Mouse (Mus musculus): ENCODE measurements around the gene Kcnn3. TPM values are rescaled to one million over a fixed set of nuclear protein-coding genes. Genes with fewer than 3 reads are reported as not detected.

The Kcnn3 gene
- polyA plus RNA-seq, 1 experiment from 2014 or later = 9.6 TPM

DNA sequence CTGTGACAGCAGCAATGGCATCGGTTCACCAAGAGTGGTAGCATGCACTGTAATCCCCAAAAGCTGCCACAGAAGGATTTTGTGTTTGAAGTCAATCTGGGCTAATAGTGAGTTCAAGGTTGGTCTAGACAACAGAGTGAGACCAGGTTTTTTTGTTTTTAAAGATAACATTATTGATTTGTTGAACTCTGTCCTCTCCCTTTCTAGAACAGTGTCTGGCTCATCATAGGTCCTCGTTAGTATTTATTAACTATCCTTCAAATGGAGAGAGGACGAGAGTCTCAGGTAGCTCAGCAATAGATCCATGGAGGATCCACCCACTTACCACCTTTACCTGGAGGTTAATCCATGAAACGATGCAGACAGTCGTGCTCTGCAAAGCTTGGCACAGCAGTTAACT is 137.1 kb downstream of the Kcnn3 start:
- Histone ChIP-seq H3K9ac (no peak overlapping the region), H3K27me3 (no peaks in the 10 kb centered on the region), H3K27ac (replicated peaks) (no peak overlapping the region), H3K36me3 (no peaks in the 10 kb centered on the region), H3K4me2 (no peak overlapping the region), H3K4me1 (replicated peaks) (peaks cover 59% of the 10 kb centered on the region), H3K4me3 (no peak overlapping the region), H3K9me3 (no peaks in the 10 kb centered on the region)
- no peak for ATAC-seq (ENCODE audit: low FRiP score, low read depth)
- 89% methylated on average over 5 of the region's 5 CpGs for WGBS

DNA sequence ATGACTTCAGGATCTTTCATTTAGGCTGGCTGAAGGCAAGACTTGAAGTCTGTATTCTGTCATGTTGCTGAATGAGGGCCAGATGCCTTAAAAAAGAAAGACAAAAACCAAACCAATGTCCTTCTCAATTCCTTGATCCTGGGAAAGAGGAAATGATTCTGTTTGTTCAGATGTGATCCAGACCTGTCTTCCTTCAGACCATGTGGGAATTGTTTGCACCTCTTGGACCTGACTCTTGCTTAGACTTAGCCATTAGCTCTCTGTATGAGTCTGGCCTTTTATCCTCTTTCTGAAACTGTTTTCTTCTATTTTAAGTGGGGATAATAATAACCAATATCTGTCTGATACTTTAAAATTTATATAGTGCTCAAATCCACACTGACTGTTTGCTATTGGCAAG is 138.5 kb downstream of the Kcnn3 start:
- no peaks in the 10 kb centered on the region for H3K36me3 ChIP-seq
- H3K27me3 ChIP-seq = no peaks in the 10 kb centered on the region
- H3K9me3 ChIP-seq = no peaks in the 10 kb centered on the region
- H3K9ac ChIP-seq = no peak overlapping the region
- no peak overlapping the region for H3K4me3 ChIP-seq
- peaks cover 47% of the 10 kb centered on the region for H3K4me1 ChIP-seq (replicated peaks)
- no peak overlapping the region for H3K4me2 ChIP-seq
- no peak for ATAC-seq (ENCODE audit: low FRiP score, low read depth)
- no peak overlapping the region for H3K27ac ChIP-seq (replicated peaks)

GRCm38 (mm10) chr3:89659938-89660620 is 140.1 kb downstream of the Kcnn3 start:
- 0 out of 2 replicates have a peak, but pooled peaks have one; percentile 61 for ATAC-seq (ENCODE audit: low FRiP score, low read depth)
- no peak overlapping the region for H3K4me3 ChIP-seq
- H3K9ac ChIP-seq = no peak overlapping the region
- H3K36me3 ChIP-seq = no peaks in the 10 kb centered on the region
- H3K4me1 ChIP-seq (replicated peaks) = peaks cover 42% of the 10 kb centered on the region
- no peaks in the 10 kb centered on the region for H3K9me3 ChIP-seq
- peak overlapping the region; percentile 72 for H3K27ac ChIP-seq (replicated peaks)
- H3K4me2 ChIP-seq = no peak overlapping the region
- 42% methylated on average over 11 of the region's 11 CpGs for WGBS
- H3K27me3 ChIP-seq = no peaks in the 10 kb centered on the region

- no peak overlapping the region for H3K9ac ChIP-seq
- H3K27ac ChIP-seq (replicated peaks) = no peak overlapping the region
- H3K9me3 ChIP-seq = no peaks in the 10 kb centered on the region
- H3K4me2 ChIP-seq = no peak overlapping the region
- H3K4me3 ChIP-seq = no peak overlapping the region
- no peaks in the 10 kb centered on the region for H3K27me3 ChIP-seq
- 38% methylated on average over 12 of the region's 12 CpGs for WGBS
- ATAC-seq (ENCODE audit: low FRiP score, low read depth) = no peak
- H3K36me3 ChIP-seq = no peaks in the 10 kb centered on the region
- H3K4me1 ChIP-seq (replicated peaks) = peaks cover 25% of the 10 kb centered on the region
Measured at GRCm38 (mm10) chr3:89664808-89665207, 144.8 kb downstream of the Kcnn3 start.

DNA sequence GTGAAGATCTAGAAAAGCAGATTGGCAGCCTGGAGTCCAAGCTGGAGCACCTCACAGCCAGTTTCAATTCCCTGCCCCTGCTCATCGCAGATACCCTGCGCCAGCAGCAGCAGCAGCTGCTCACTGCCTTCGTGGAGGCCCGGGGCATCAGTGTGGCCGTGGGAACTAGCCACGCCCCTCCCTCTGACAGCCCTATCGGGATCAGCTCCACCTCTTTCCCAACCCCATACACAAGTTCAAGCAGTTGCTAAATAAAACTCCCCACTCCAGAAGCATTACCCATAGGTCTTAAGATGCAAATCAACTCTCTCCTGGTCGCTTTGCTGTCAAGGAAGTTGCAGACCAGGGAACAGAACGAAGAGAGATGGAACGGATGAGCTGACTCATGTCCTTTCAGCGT is 147.2 kb downstream of the Kcnn3 start:
- peaks cover 10% of the 10 kb centered on the region; the same call in 1 of the 2 replicates for H3K4me1 ChIP-seq (replicated peaks)
- no peak overlapping the region for H3K4me3 ChIP-seq
- H3K36me3 ChIP-seq = no peaks in the 10 kb centered on the region
- no peak overlapping the region for H3K9ac ChIP-seq
- no peaks in the 10 kb centered on the region for H3K9me3 ChIP-seq
- no peak overlapping the region for H3K27ac ChIP-seq (replicated peaks)
- ATAC-seq (ENCODE audit: low FRiP score, low read depth) = no peak
- 34% methylated on average over 11 of the region's 11 CpGs for WGBS
- no peak overlapping the region for H3K4me2 ChIP-seq
- no peaks in the 10 kb centered on the region for H3K27me3 ChIP-seq

DNA sequence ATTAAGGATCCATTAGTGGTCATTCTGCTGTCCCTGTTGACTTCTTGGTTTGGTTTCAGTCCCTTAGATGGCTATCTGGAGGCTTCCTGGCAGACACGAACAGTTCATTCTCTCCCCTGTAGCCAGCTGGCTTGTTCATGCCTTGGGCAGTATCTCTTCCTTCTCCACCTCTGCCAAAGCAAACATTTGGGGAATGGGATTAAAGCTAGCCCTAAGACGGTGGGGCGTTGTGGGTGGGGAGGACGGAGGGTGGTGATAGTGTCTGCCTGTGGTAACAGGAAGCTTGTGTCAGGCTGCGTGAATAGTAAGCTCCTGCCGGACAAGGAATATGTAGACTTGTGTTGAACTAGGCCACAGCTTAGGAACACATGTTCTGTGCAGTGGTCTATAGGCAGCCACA is 151.4 kb downstream of the Kcnn3 start:
- Histone ChIP-seq H3K36me3 (no peaks in the 10 kb centered on the region), H3K9ac (no peak overlapping the region), H3K27ac (replicated peaks) (no peak overlapping the region), H3K27me3 (no peaks in the 10 kb centered on the region), H3K4me1 (replicated peaks) (no peaks in the 10 kb centered on the region; the same call in 1 of the 2 replicates), H3K4me3 (no peak overlapping the region), H3K4me2 (no peak overlapping the region), H3K9me3 (no peaks in the 10 kb centered on the region)
- 80% methylated on average over 6 of the region's 6 CpGs for WGBS
- ATAC-seq (ENCODE audit: low FRiP score, low read depth) = no peak

DNA sequence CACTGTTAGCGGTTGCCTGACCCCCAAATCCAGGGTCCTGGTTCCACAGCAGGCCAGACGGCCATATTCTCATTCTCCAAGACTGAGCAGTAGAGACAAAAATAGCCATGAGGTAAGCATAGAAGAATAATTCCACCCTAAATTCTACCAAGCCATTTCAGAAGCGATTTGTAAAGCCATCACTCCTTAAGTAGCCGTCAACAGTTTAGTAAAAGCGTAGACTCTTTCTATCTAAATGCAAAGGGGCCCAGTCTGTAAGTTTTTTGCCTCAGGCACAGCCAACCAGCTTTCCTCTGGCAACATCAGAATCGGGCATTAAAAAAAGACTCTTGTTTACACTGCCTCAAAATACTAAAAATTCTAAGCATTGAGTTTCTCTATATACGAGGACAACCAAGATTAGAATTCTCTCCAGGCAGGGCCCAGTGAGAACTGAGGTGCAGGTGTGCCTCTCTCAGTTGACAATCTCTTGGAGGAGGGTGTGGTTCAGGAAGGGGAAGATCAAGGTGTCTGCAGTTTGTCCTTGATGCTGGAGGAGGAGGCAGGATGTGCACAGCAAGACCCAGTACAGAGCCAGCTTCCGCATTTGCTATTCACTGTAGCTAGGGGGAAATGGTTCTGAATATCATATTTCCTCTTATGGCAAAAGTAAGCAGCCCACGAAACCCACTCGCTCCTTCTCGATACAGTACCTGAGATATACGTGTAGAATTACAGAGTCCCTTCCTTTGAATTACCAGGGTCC is 152.8 kb downstream of the Kcnn3 start:
- Histone ChIP-seq H3K36me3 (no peaks in the 10 kb centered on the region), H3K9me3 (no peaks in the 10 kb centered on the region), H3K27ac (replicated peaks) (no peak overlapping the region), H3K9ac (no peak overlapping the region), H3K27me3 (no peaks in the 10 kb centered on the region), H3K4me2 (no peak overlapping the region), H3K4me1 (replicated peaks) (0 out of 2 replicates have a peak, but pooled peaks cover 5% of the 10 kb centered on the region), H3K4me3 (no peak overlapping the region)
- ATAC-seq (ENCODE audit: low FRiP score, low read depth) = no peak
- WGBS = 87% methylated on average over 12 of the region's 12 CpGs

GRCm38 (mm10) chr3:89677617-89678016 is 157.7 kb downstream of the Kcnn3 start:
- WGBS = 28% methylated on average over 5 of the region's 5 CpGs
- H3K4me2 ChIP-seq = no peak overlapping the region
- H3K9ac ChIP-seq = no peak overlapping the region
- peaks cover 15% of the 10 kb centered on the region for H3K4me1 ChIP-seq (replicated peaks)
- H3K4me3 ChIP-seq = no peak overlapping the region
- peak; percentile 42; the same call in 1 of the 2 replicates for ATAC-seq (ENCODE audit: low FRiP score, low read depth)
- no peaks in the 10 kb centered on the region for H3K27me3 ChIP-seq
- 0 out of 2 replicates have a peak overlapping the region, but pooled peaks have one; percentile 15 for H3K27ac ChIP-seq (replicated peaks)
- H3K36me3 ChIP-seq = no peaks in the 10 kb centered on the region
- H3K9me3 ChIP-seq = no peaks in the 10 kb centered on the region

DNA sequence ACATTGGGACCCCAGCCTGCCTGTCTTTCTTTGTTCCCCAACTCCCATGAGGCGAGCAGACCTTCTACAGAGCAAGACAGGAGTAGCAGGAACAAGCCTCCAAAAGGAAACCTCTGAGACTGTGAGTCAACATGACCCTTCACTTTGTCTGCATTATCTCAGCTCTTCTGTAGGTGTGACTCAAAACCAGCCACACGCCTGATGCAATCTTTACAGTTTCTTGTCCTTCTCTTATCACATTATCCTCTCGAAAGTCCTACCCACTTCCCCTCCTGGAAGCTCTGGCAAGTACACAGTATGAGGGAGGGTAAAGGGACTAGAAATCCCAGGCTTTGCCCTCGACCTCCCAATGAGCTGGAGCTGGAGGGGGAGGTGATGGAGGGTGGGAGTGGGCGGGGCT is 166.1 kb downstream of the Kcnn3 start:
- ATAC-seq (ENCODE audit: low FRiP score, low read depth) = no peak
- H3K36me3 ChIP-seq = no peaks in the 10 kb centered on the region
- no peak overlapping the region for H3K4me2 ChIP-seq
- no peaks in the 10 kb centered on the region for H3K9me3 ChIP-seq
- no peaks in the 10 kb centered on the region for H3K27me3 ChIP-seq
- no peak overlapping the region for H3K4me3 ChIP-seq
- H3K27ac ChIP-seq (replicated peaks) = no peak overlapping the region
- H3K4me1 ChIP-seq (replicated peaks) = peaks cover 27% of the 10 kb centered on the region
- no peak overlapping the region for H3K9ac ChIP-seq
- WGBS = 57% methylated on average over 5 of the region's 5 CpGs

DNA sequence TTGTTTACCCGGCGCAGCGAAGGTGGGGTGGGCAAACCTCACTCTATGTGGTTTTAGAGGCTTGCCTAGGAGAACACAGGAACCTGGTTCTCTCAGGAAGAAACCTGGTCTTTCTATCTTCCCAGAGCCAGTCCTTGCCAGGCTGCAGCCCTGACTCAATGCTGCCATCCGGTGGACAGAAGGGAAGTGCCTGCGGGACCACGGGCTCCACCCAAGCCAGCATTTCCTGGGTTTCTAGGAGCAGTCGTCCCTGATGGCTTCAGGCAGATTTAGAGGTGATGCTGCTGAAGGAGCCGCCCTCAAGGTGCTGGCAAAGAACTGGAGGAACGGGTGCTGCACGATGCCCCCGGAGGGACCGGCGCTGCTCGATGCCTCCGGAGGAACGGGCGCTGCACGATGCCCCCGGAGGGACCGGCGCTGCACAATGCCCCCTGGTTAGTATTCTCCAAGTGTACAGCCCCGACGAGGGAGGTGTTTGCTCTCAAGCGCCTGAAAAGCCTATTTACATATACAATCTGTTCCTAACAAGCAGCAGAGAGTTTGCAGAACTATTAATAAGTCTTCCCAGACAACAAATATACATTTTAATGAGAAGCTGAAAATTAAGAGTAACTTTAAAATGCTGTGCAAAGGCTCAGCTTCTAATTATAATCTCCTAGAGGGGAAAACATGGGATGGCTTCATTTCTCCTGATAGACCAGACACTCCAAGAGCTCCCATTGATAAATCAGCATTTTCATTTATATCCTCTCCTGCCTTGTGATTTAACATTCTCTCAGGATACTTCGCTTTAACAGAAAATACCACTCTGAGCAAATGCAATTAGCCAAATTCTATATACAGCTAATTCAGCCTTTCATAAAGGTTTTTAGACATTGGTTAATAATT is 169.0 kb downstream of the Kcnn3 start:
- Histone ChIP-seq H3K4me1 (replicated peaks) (peaks cover 15% of the 10 kb centered on the region), H3K4me3 (peak overlapping the region; percentile 55), H3K27me3 (no peaks in the 10 kb centered on the region), H3K36me3 (no peaks in the 10 kb centered on the region), H3K4me2 (peak overlapping the region; percentile 86), H3K9ac (peak overlapping the region; percentile 83), H3K27ac (replicated peaks) (peak overlapping the region; percentile 90), H3K9me3 (no peaks in the 10 kb centered on the region)
- WGBS = 3% methylated on average over 25 of the region's 25 CpGs
- peak; percentile 95 for ATAC-seq (ENCODE audit: low FRiP score, low read depth)

- no peak overlapping the region for H3K27ac ChIP-seq (replicated peaks)
- no peak overlapping the region for H3K4me3 ChIP-seq
- no peak overlapping the region for H3K9ac ChIP-seq
- H3K4me1 ChIP-seq (replicated peaks) = peaks cover 15% of the 10 kb centered on the region
- H3K27me3 ChIP-seq = no peaks in the 10 kb centered on the region
- H3K36me3 ChIP-seq = no peaks in the 10 kb centered on the region
- no peaks in the 10 kb centered on the region for H3K9me3 ChIP-seq
- no peak overlapping the region for H3K4me2 ChIP-seq
- WGBS = 80% methylated on average over 9 of the region's 9 CpGs
- no peak for ATAC-seq (ENCODE audit: low FRiP score, low read depth)
Measured at GRCm38 (mm10) chr3:89691776-89692175, 171.8 kb downstream of the Kcnn3 start.
